Mouse (Mus musculus) heart, postnatal 0 days (tissue): ENCODE data around the gene Tcf12. TPM values are rescaled to one million over a fixed set of nuclear protein-coding genes. Genes with fewer than 3 reads are reported as not detected.

Source experiments
- ATAC-seq: fragments of 200-750 bp; cut with Nextera tagmentation; 2 replicates; pipeline ENCODE4 v1.8.0; 2017; ENCODE audit warnings: low read depth, moderate number of reproducible peaks, moderate library complexity; ENCODE audit not compliant: insufficient read depth
- DNase-seq: peaks from one replicate; pipeline ENCODE4 v3.0.0-alpha.2; 2016; ENCODE audit warnings: low spot score
- H3K27ac ChIP-seq: fragments of 300-500 bp; sonication (generic); 2 replicates; pipeline ENCODE4 v1.5.1; 2014; ENCODE audit warnings: low read depth, mild to moderate bottlenecking
- H3K27me3 ChIP-seq: fragments of 300-500 bp; sonication (generic); 2 replicates; pipeline ENCODE4 v1.6.1; 2014; ENCODE audit warnings: low read length, mixed read lengths; ENCODE audit not compliant: control insufficient read depth, insufficient read depth
- H3K36me3 ChIP-seq: fragments of 300-500 bp; sonication (generic); replicated peaks from 2 replicates; pipeline ENCODE4 v1.6.1; 2014; ENCODE audit warnings: low read length, mixed read lengths; ENCODE audit not compliant: control insufficient read depth, insufficient read depth
- H3K4me1 ChIP-seq: fragments of 300-500 bp; sonication (generic); 2 replicates; pipeline ENCODE4 v1.6.1; 2014; ENCODE audit warnings: antibody characterized with exemption; ENCODE audit not compliant: control insufficient read depth, insufficient read depth
- H3K4me2 ChIP-seq: fragments of 300-500 bp; sonication (generic); 2 replicates; pipeline ENCODE4 v1.6.1; 2014; ENCODE audit warnings: low read depth, mild to moderate bottlenecking, low read length, moderate library complexity
- H3K4me3 ChIP-seq: fragments of 300-500 bp; sonication (generic); 2 replicates; pipeline ENCODE4 v1.5.1; 2014; ENCODE audit warnings: low read depth, low read length
- H3K9ac ChIP-seq: fragments of 300-500 bp; sonication (generic); replicated peaks from 2 replicates; pipeline ENCODE4 v1.6.1; 2014; ENCODE audit warnings: low read depth, low read length, mixed read lengths
- H3K9me3 ChIP-seq: fragments of 300-500 bp; sonication (generic); replicated peaks from 2 replicates; pipeline ENCODE4 v1.6.1; 2016; ENCODE audit warnings: low read length; ENCODE audit not compliant: control insufficient read depth
- CTCF ChIP-seq: IDR thresholded peaks from 2 replicates; pipeline ENCODE4 v1.5.1; 2016; ENCODE audit warnings: antibody characterized with exemption, control low read depth, low read depth
- EP300 ChIP-seq: IDR thresholded peaks from 2 replicates; pipeline ENCODE4 v1.6.1; 2016; ENCODE audit warnings: antibody characterized with exemption, low read depth
- WGBS: fragments of 180-500 bp; shearing (Covaris S2); extraction: QIAGEN DNeasy Blood & Tissue Kit; methylation state at CpG from one replicate; pipeline ENCODE4 v1.1.7; 2014; 5-methylcytosine and 5-hydroxymethylcytosine counted together
- polyA plus RNA-seq: library from polyadenylated mRNA; unstranded; fragments of >200 nt; fragmentation: Nextera tagmentation; extraction: Ambion mirVana; gene quantifications from 2 replicates; pipeline ENCODE4 v1.2.1, GENCODE M21; 2015
- total RNA-seq: library from RNA; depleted of rRNA; stranded (reverse); fragments of >200 nt; gene quantifications from 2 replicates; pipeline ENCODE4 v1.2.3, GENCODE M21; 2014; ENCODE audit warnings: low replicate concordance

Tcf12 gene
- total and polyA plus RNA-seq, 2 experiments from 2014 or later, result 14.3 to 69.4 TPM

GRCm38 (mm10) chr9:72137899-72138298, 26.2 kb upstream of the Tcf12 start:
- Histone ChIP-seq H3K9me3 (no peaks in the 10 kb centered on the region), H3K27me3 (no peaks in the 10 kb centered on the region), H3K27ac (no peak overlapping the region), H3K4me1 (peaks cover 7% of the 10 kb centered on the region; the same call in 1 of the 2 replicates), H3K4me3 (no peak overlapping the region), H3K4me2 (no peak overlapping the region), H3K36me3 (no peaks in the 10 kb centered on the region), H3K9ac (no peak overlapping the region)
- DNase-seq (no peak), ATAC-seq (no peak)
- no peak for TF ChIP-seq CTCF
- no peak for TF ChIP-seq EP300

GRCm38 (mm10) chr9:72133772-72134245, 22.1 kb upstream of the Tcf12 start:
- WGBS, result 42% methylated on average over 4 of the region's 4 CpGs
- DNase-seq (peak; percentile 12), ATAC-seq (no peak)

GRCm38 (mm10) chr9:72133089-72133771, 21.6 kb upstream of the Tcf12 start:
- Histone ChIP-seq H3K4me1 (peaks cover 7% of the 10 kb centered on the region; the same call in 1 of the 2 replicates), H3K4me3 (peak overlapping the region; percentile 64), H3K36me3 (no peaks in the 10 kb centered on the region), H3K4me2 (peak overlapping the region; percentile 81), H3K9me3 (no peaks in the 10 kb centered on the region), H3K27ac (peak overlapping the region; percentile 93), H3K27me3 (no peaks in the 10 kb centered on the region), H3K9ac (peak overlapping the region; percentile 75)
- TF ChIP-seq CTCF (no peak), EP300 (no peak)
- ATAC-seq (peak; percentile 96), DNase-seq (peak; percentile 88)
- 1% methylated on average over 51 of the region's 56 CpGs for WGBS

More at GRCm38 (mm10) chr9:72133772-72134245, 22.1 kb upstream of the Tcf12 start:
- Histone ChIP-seq H3K4me2 (peak overlapping the region; percentile 81), H3K27ac (peak overlapping the region; percentile 93), H3K36me3 (no peaks in the 10 kb centered on the region), H3K4me3 (peak overlapping the region; percentile 64), H3K9ac (peak overlapping the region; percentile 75), H3K4me1 (peaks cover 7% of the 10 kb centered on the region; the same call in 1 of the 2 replicates), H3K9me3 (no peaks in the 10 kb centered on the region), H3K27me3 (no peaks in the 10 kb centered on the region)
- TF ChIP-seq CTCF, result no peak
- TF ChIP-seq EP300, result no peak

GRCm38 (mm10) chr9:72132728-72133088, 21.0 kb upstream of the Tcf12 start:
- no peak for DNase-seq
- peak overlapping the region; percentile 81 for H3K4me2 ChIP-seq

GRCm38 (mm10) chr9:72129884-72130283, 18.2 kb upstream of the Tcf12 start:
- no peak overlapping the region for H3K4me2 ChIP-seq
- no peak for ATAC-seq
- no peak for DNase-seq
- no peak overlapping the region for H3K9ac ChIP-seq
- H3K27me3 ChIP-seq, result no peaks in the 10 kb centered on the region
- no peak for TF ChIP-seq CTCF
- TF ChIP-seq EP300, result no peak
- H3K36me3 ChIP-seq, result no peaks in the 10 kb centered on the region
- no peak overlapping the region for H3K27ac ChIP-seq
- H3K4me1 ChIP-seq, result peaks cover 7% of the 10 kb centered on the region; the same call in 1 of the 2 replicates
- no peaks in the 10 kb centered on the region for H3K9me3 ChIP-seq
- WGBS, result 78% methylated on average over 4 of the region's 4 CpGs
- H3K4me3 ChIP-seq, result no peak overlapping the region

More at GRCm38 (mm10) chr9:72132728-72133088, 21.0 kb upstream of the Tcf12 start:
- Histone ChIP-seq H3K9ac (peak overlapping the region; percentile 75), H3K9me3 (no peaks in the 10 kb centered on the region), H3K36me3 (no peaks in the 10 kb centered on the region), H3K4me1 (peaks cover 7% of the 10 kb centered on the region; the same call in 1 of the 2 replicates), H3K27me3 (no peaks in the 10 kb centered on the region), H3K4me3 (peak overlapping the region; percentile 64), H3K27ac (peak overlapping the region; percentile 93)
- 0% methylated on average over 28 of the region's 29 CpGs for WGBS
- no peak; the same call in 1 of the 2 replicates for TF ChIP-seq EP300
- TF ChIP-seq CTCF, result no peak
- no peak for ATAC-seq

- Histone ChIP-seq H3K27ac (no peak overlapping the region), H3K36me3 (no peaks in the 10 kb centered on the region), H3K4me3 (no peak overlapping the region), H3K9ac (no peak overlapping the region), H3K9me3 (no peaks in the 10 kb centered on the region), H3K27me3 (no peaks in the 10 kb centered on the region), H3K4me1 (no peaks in the 10 kb centered on the region), H3K4me2 (no peak overlapping the region)
- WGBS, result 71% methylated on average over 1 of the region's 1 CpGs
- TF ChIP-seq CTCF (no peak), EP300 (no peak)
- no peak for DNase-seq
- ATAC-seq, result no peak
Measured at GRCm38 (mm10) chr9:72125442-72125841, 13.8 kb upstream of the Tcf12 start.
